ENCODE assay signal across 19 mouse cellular contexts in the genomic region with DNA sequence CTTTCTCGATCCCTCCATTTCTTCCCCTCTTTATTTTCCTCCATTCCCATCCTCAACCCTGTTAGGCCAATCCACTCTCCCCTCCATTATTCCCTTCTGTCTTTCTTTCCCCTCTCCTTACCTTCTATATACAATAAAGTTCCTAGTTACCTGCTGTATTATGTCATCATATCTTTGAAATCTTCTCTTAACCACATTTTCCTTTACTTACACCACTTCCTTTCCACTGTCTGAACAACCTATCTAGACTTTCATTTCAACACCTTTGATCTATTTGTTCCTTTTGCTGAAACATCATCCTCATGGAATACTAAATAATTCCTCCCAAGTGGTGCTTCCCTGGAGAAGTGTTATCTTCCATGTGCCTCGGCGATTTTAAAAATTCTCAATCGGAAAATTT.
DNase-seq lines count a peak whose midpoint lies in the region; ATAC-seq lines count a peak whose summit lies in the region.
"Had no signal": no experiment of that assay in that cellular context is flagged by ENCODE, and none has a peak within 500 bp of the region (broad histone marks: within the 10 kb centered on the region; RNA-seq: fewer than 3 reads in every experiment).

No protein-coding gene starts in this region.

- DNase-seq in CD4-positive helper T cell, adult 2 months (ENCODE audit: low read depth, low spot score), result peak; percentile 29
- peak; percentile 15 for DNase-seq in induced T-regulatory cell, adult 2 months (ENCODE audit: low read depth)
- peak; percentile 13 for DNase-seq in naive thymus-derived CD4-positive, alpha-beta T cell, adult 2 months (ENCODE audit: low read depth)
- no peak for DNase-seq in gastrocnemius, postnatal 25 days
- no peak for DNase-seq in frontal cortex, postnatal 14 days (ENCODE audit: low spot score in 2 of 2)
- no peak for DNase-seq in left cerebral cortex, adult 8-10 months (ENCODE audit: low spot score in 2 of 2)
- DNase-seq: adrenal gland, adult 8-10 months; adrenal gland, postnatal 14 days; adrenal gland, postnatal 36 days; B cell, adult 2 months; cerebellum, adult 11-12 months; cerebellum, adult 2 months; cerebellum, adult 9-10 months; cerebellum, postnatal 10 days; cerebellum, postnatal 25 days; forebrain, postnatal 0 days had no signal

- peak; percentile 86 for ATAC-seq in CD4-positive, CD25-positive, alpha-beta regulatory T cell, adult 4 months
- ATAC-seq: forebrain, embryonic 13.5 days; forebrain, embryonic 15.5 days; forebrain, postnatal 0 days had no signal

Comparison
In these comparisons a context has a peak if more than half of its experiments do, and no peak if none do; other contexts are left out.
1. DNase-seq: peak in CD4-positive helper T cell, adult 2 months (single experiment), induced T-regulatory cell, adult 2 months (single experiment) and naive thymus-derived CD4-positive, alpha-beta T cell, adult 2 months (single experiment); none in gastrocnemius, postnatal 25 days (single experiment), frontal cortex, postnatal 14 days (0 of 2) and left cerebral cortex, adult 8-10 months (0 of 2).